Mouse (Mus musculus) CH12F3 (cell line): Measurements from ENCODE around the gene Abcb4.
"Not testable (repeated sequence)": the region's sequence is repeated elsewhere in the genome, so short reads cannot be mapped to it uniquely, and the experiment has no call there.

ENCODE experiments used
- in situ Hi-C: fragments of 300-500 bp; cut with MboI; formaldehyde crosslinking; loops from 2 replicates; pipeline ENCODE4 v1.14.3; 2020; ENCODE audit warnings: low sequenced_read_pairs

Abcb4 gene

GRCm38 (mm10) chr5:8904539-8904938 lies 11.0 kb downstream of the Abcb4 start:
- in situ Hi-C loops, result no loop called here

- in situ Hi-C loops, result no loop called here
These were observed 18.2 kb downstream of the Abcb4 start for GRCm38 (mm10) chr5:8911567-8912198.

- in situ Hi-C loops, result no loop called here
These were observed 22.9 kb downstream of the Abcb4 start for GRCm38 (mm10) chr5:8916400-8916799.

- in situ Hi-C loops, result no loop called here
These were observed 23.6 kb downstream of the Abcb4 start for GRCm38 (mm10) chr5:8917069-8917468.

- in situ Hi-C loops, result no loop called here
These were observed 34.9 kb downstream of the Abcb4 start for GRCm38 (mm10) chr5:8928440-8928839.

- in situ Hi-C loops, result no loop called here
These were observed 44.4 kb downstream of the Abcb4 start for GRCm38 (mm10) chr5:8937965-8938364.

- in situ Hi-C loops, result not testable (repeated sequence)
These were observed 47.7 kb downstream of the Abcb4 start for GRCm38 (mm10) chr5:8941266-8941665.

GRCm38 (mm10) chr5:8943836-8944235 lies 50.3 kb downstream of the Abcb4 start:
- in situ Hi-C loops, result no loop called here

- in situ Hi-C loops, result no loop called here
These were observed 54.0 kb downstream of the Abcb4 start for GRCm38 (mm10) chr5:8947423-8948110.

GRCm38 (mm10) chr5:8953660-8954059 lies 60.1 kb downstream of the Abcb4 start:
- in situ Hi-C loops, result no loop called here

GRCm38 (mm10) chr5:8955544-8955943 lies 62.0 kb downstream of the Abcb4 start:
- in situ Hi-C loops, result no loop called here

- in situ Hi-C loops, result no loop called here
These were observed 67.0 kb downstream of the Abcb4 start for GRCm38 (mm10) chr5:8960534-8960933.

- in situ Hi-C loops, result no loop called here
These were observed 71.0 kb downstream of the Abcb4 start for GRCm38 (mm10) chr5:8964487-8964886.

GRCm38 (mm10) chr5:8970694-8971093 lies 77.2 kb downstream of the Abcb4 start:
- in situ Hi-C loops, result no loop called here

GRCm38 (mm10) chr5:8972355-8972754 lies 78.8 kb downstream of the Abcb4 start:
- in situ Hi-C loops, result no loop called here

GRCm38 (mm10) chr5:8974721-8975120 lies 81.2 kb downstream of the Abcb4 start:
- in situ Hi-C loops, result no loop called here

GRCm38 (mm10) chr5:8985470-8985869 lies 92.0 kb downstream of the Abcb4 start:
- in situ Hi-C loops, result no loop called here

GRCm38 (mm10) chr5:8987925-8988324 lies 94.4 kb downstream of the Abcb4 start:
- in situ Hi-C loops, result no loop called here

GRCm38 (mm10) chr5:8990526-8990925 lies 97.0 kb downstream of the Abcb4 start:
- in situ Hi-C loops, result no loop called here

- in situ Hi-C loops, result no loop called here
These were observed 98.1 kb downstream of the Abcb4 start for GRCm38 (mm10) chr5:8991626-8992025.

- in situ Hi-C loops, result no loop called here
These were observed 102.6 kb downstream of the Abcb4 start for GRCm38 (mm10) chr5:8995966-8996685.
